Mouse (Mus musculus) intestine, embryonic 15.5 days (tissue): Measurements from ENCODE around the gene Aox4. TPM values are rescaled to one million over a fixed set of nuclear protein-coding genes. Genes with fewer than 3 reads are reported as not detected.
A peak's percentile ranks its signal among the peaks of the same experiment; 100 is the strongest.

Source experiments
- ATAC-seq: fragments of 200-750 bp; cut with Nextera tagmentation; 2 replicates; pipeline ENCODE4 v1.8.0; 2017; ENCODE audit warnings: moderate TSS enrichment, moderate library complexity
- H3K27ac ChIP-seq: fragments of 300-500 bp; sonication (generic); 2 replicates; pipeline ENCODE4 v1.5.1; 2015; ENCODE audit warnings: mild to moderate bottlenecking, inconsistent platforms
- H3K27me3 ChIP-seq: fragments of 300-500 bp; sonication (generic); replicated peaks from 2 replicates; pipeline ENCODE4 v1.6.1; 2015; ENCODE audit warnings: inconsistent platforms
- H3K36me3 ChIP-seq: fragments of 300-500 bp; sonication (generic); 2 replicates; pipeline ENCODE4 v1.6.1; 2015; ENCODE audit warnings: inconsistent platforms
- H3K4me1 ChIP-seq: fragments of 300-500 bp; sonication (generic); replicated peaks from 2 replicates; pipeline ENCODE4 v1.6.1; 2015; ENCODE audit warnings: inconsistent platforms
- H3K4me2 ChIP-seq: fragments of 300-500 bp; sonication (generic); replicated peaks from 2 replicates; pipeline ENCODE4 v1.6.1; 2015; ENCODE audit warnings: mild to moderate bottlenecking, inconsistent platforms
- H3K4me3 ChIP-seq: fragments of 300-500 bp; sonication (generic); replicated peaks from 2 replicates; pipeline ENCODE4 v1.5.1; 2015; ENCODE audit warnings: inconsistent platforms
- H3K9ac ChIP-seq: fragments of 300-500 bp; sonication (generic); 2 replicates; pipeline ENCODE4 v1.6.1; 2015; ENCODE audit warnings: inconsistent platforms
- H3K9me3 ChIP-seq: fragments of 300-500 bp; sonication (generic); 2 replicates; pipeline ENCODE4 v1.6.1; 2016; ENCODE audit warnings: inconsistent platforms
- WGBS: fragments of 180-500 bp; shearing (Covaris S2); methylation state at CpG from one replicate; pipeline ENCODE4 v1.1.7; 2015; 5-methylcytosine and 5-hydroxymethylcytosine counted together
- polyA plus RNA-seq: library from polyadenylated mRNA; unstranded; fragments of >200 nt; fragmentation: Nextera tagmentation; extraction: Ambion mirVana; gene quantifications from 2 replicates; pipeline ENCODE4 v1.2.1, GENCODE M21; 2015

Aox4 gene
- polyA plus RNA-seq, 1 experiment from 2014 or later = 0.04 TPM

- Histone ChIP-seq H3K36me3 (no peaks in the 10 kb centered on the region), H3K9me3 (no peaks in the 10 kb centered on the region), H3K9ac (no peak overlapping the region), H3K4me1 (0 out of 2 replicates have a peak, but pooled peaks cover 3% of the 10 kb centered on the region), H3K27ac (no peak overlapping the region), H3K4me3 (no peak overlapping the region), H3K4me2 (no peak overlapping the region), H3K27me3 (no peaks in the 10 kb centered on the region)
- WGBS = 45% methylated on average over 16 of the region's 16 CpGs
- no peak for ATAC-seq
Measured at GRCm38 (mm10) chr1:58289863-58290469, 79.8 kb downstream of the Aox4 start.

- Histone ChIP-seq H3K4me3 (no peak overlapping the region), H3K27me3 (no peaks in the 10 kb centered on the region), H3K27ac (peak overlapping the region; percentile 52; the same call in 1 of the 2 replicates), H3K4me2 (no peak overlapping the region), H3K4me1 (0 out of 2 replicates have a peak, but pooled peaks cover 3% of the 10 kb centered on the region), H3K9me3 (no peaks in the 10 kb centered on the region), H3K36me3 (no peaks in the 10 kb centered on the region), H3K9ac (no peak overlapping the region)
- WGBS = 36% methylated on average over 13 of the region's 13 CpGs
- ATAC-seq = peak; percentile 71
Measured at GRCm38 (mm10) chr1:58291394-58292300, 81.5 kb downstream of the Aox4 start.

GRCm38 (mm10) chr1:58294730-58295129, 84.5 kb downstream of the Aox4 start:
- H3K36me3 ChIP-seq = no peaks in the 10 kb centered on the region
- 76% methylated on average over 5 of the region's 5 CpGs for WGBS

GRCm38 (mm10) chr1:58296278-58296677, 86.1 kb downstream of the Aox4 start:
- no peak overlapping the region for H3K27ac ChIP-seq
- no peak overlapping the region for H3K4me2 ChIP-seq
- no peaks in the 10 kb centered on the region for H3K9me3 ChIP-seq
- no peak overlapping the region for H3K9ac ChIP-seq
- 8% methylated on average over 7 of the region's 7 CpGs for WGBS
- no peaks in the 10 kb centered on the region for H3K36me3 ChIP-seq
- 0 out of 2 replicates have a peak, but pooled peaks cover 2% of the 10 kb centered on the region for H3K4me1 ChIP-seq
- no peak overlapping the region for H3K4me3 ChIP-seq
- H3K27me3 ChIP-seq = no peaks in the 10 kb centered on the region
- ATAC-seq = peak; percentile 75; the same call in 1 of the 2 replicates

More at GRCm38 (mm10) chr1:58294730-58295129, 84.5 kb downstream of the Aox4 start:
- H3K4me1 ChIP-seq = 0 out of 2 replicates have a peak, but pooled peaks cover 3% of the 10 kb centered on the region
- H3K27me3 ChIP-seq = no peaks in the 10 kb centered on the region
- no peak for ATAC-seq
- H3K9ac ChIP-seq = no peak overlapping the region
- no peak overlapping the region for H3K4me2 ChIP-seq
- H3K4me3 ChIP-seq = no peak overlapping the region
- H3K9me3 ChIP-seq = no peaks in the 10 kb centered on the region
- H3K27ac ChIP-seq = no peak overlapping the region

GRCm38 (mm10) chr1:58296821-58297220, 86.6 kb downstream of the Aox4 start:
- Histone ChIP-seq H3K9ac (no peak overlapping the region), H3K4me1 (no peaks in the 10 kb centered on the region), H3K9me3 (no peaks in the 10 kb centered on the region), H3K27me3 (no peaks in the 10 kb centered on the region), H3K36me3 (no peaks in the 10 kb centered on the region), H3K27ac (no peak overlapping the region), H3K4me3 (no peak overlapping the region), H3K4me2 (no peak overlapping the region)
- WGBS = 56% methylated on average over 4 of the region's 4 CpGs
- ATAC-seq = no peak

- 77% methylated on average over 6 of the region's 6 CpGs for WGBS
- no peak for ATAC-seq
Measured at GRCm38 (mm10) chr1:58298347-58298746, 88.2 kb downstream of the Aox4 start.

GRCm38 (mm10) chr1:58301073-58301472, 90.9 kb downstream of the Aox4 start:
- Histone ChIP-seq H3K36me3 (no peaks in the 10 kb centered on the region), H3K4me3 (no peak overlapping the region), H3K27ac (no peak overlapping the region), H3K9me3 (no peaks in the 10 kb centered on the region), H3K4me1 (peaks cover 9% of the 10 kb centered on the region; the same call in 1 of the 2 replicates), H3K4me2 (no peak overlapping the region), H3K27me3 (no peaks in the 10 kb centered on the region), H3K9ac (no peak overlapping the region)
- ATAC-seq = no peak
- WGBS = 94% methylated on average over 7 of the region's 7 CpGs

More at GRCm38 (mm10) chr1:58298347-58298746, 88.2 kb downstream of the Aox4 start:
- Histone ChIP-seq H3K27me3 (no peaks in the 10 kb centered on the region), H3K9me3 (no peaks in the 10 kb centered on the region), H3K4me2 (no peak overlapping the region), H3K36me3 (no peaks in the 10 kb centered on the region), H3K4me3 (no peak overlapping the region), H3K9ac (no peak overlapping the region), H3K4me1 (no peaks in the 10 kb centered on the region), H3K27ac (no peak overlapping the region)

- Histone ChIP-seq H3K4me2 (no peak overlapping the region), H3K27ac (no peak overlapping the region), H3K4me1 (peaks cover 9% of the 10 kb centered on the region; the same call in 1 of the 2 replicates), H3K27me3 (no peaks in the 10 kb centered on the region), H3K4me3 (no peak overlapping the region), H3K9ac (no peak overlapping the region), H3K9me3 (no peaks in the 10 kb centered on the region), H3K36me3 (no peaks in the 10 kb centered on the region)
- WGBS = 80% methylated on average over 6 of the region's 6 CpGs
- ATAC-seq = no peak
Measured at GRCm38 (mm10) chr1:58302015-58302414, 91.8 kb downstream of the Aox4 start.

GRCm38 (mm10) chr1:58303009-58303408, 92.8 kb downstream of the Aox4 start:
- no peak overlapping the region for H3K4me3 ChIP-seq
- ATAC-seq = no peak
- H3K9me3 ChIP-seq = no peaks in the 10 kb centered on the region
- H3K4me2 ChIP-seq = no peak overlapping the region
- no peak overlapping the region for H3K9ac ChIP-seq
- H3K27ac ChIP-seq = no peak overlapping the region
- H3K36me3 ChIP-seq = no peaks in the 10 kb centered on the region
- H3K4me1 ChIP-seq = peaks cover 9% of the 10 kb centered on the region; the same call in 1 of the 2 replicates
- no peaks in the 10 kb centered on the region for H3K27me3 ChIP-seq
- WGBS = 87% methylated on average over 6 of the region's 6 CpGs

GRCm38 (mm10) chr1:58303726-58304125, 93.5 kb downstream of the Aox4 start:
- Histone ChIP-seq H3K27me3 (no peaks in the 10 kb centered on the region), H3K27ac (peak overlapping the region; percentile 61; the same call in 1 of the 2 replicates), H3K4me3 (no peak overlapping the region), H3K4me2 (no peak overlapping the region), H3K9me3 (no peaks in the 10 kb centered on the region), H3K36me3 (no peaks in the 10 kb centered on the region), H3K9ac (no peak overlapping the region), H3K4me1 (peaks cover 9% of the 10 kb centered on the region; the same call in 1 of the 2 replicates)
- peak; percentile 76 for ATAC-seq
- 62% methylated on average over 4 of the region's 4 CpGs for WGBS

- Histone ChIP-seq H3K27ac (peak overlapping the region; percentile 61; the same call in 1 of the 2 replicates), H3K4me3 (no peak overlapping the region), H3K4me1 (peaks cover 9% of the 10 kb centered on the region; the same call in 1 of the 2 replicates), H3K36me3 (no peaks in the 10 kb centered on the region), H3K27me3 (no peaks in the 10 kb centered on the region), H3K4me2 (no peak overlapping the region), H3K9ac (no peak overlapping the region), H3K9me3 (no peaks in the 10 kb centered on the region)
- WGBS = 37% methylated on average over 12 of the region's 12 CpGs
- ATAC-seq = peak; percentile 86
Measured at GRCm38 (mm10) chr1:58304296-58304695, 94.1 kb downstream of the Aox4 start.

GRCm38 (mm10) chr1:58307181-58307580, 97.0 kb downstream of the Aox4 start:
- Histone ChIP-seq H3K4me1 (peaks cover 9% of the 10 kb centered on the region; the same call in 1 of the 2 replicates), H3K27ac (no peak overlapping the region), H3K27me3 (no peaks in the 10 kb centered on the region), H3K36me3 (no peaks in the 10 kb centered on the region), H3K4me3 (no peak overlapping the region), H3K9me3 (no peaks in the 10 kb centered on the region), H3K4me2 (no peak overlapping the region), H3K9ac (no peak overlapping the region)
- WGBS = 59% methylated on average over 8 of the region's 8 CpGs
- no peak for ATAC-seq
